Mouse (Mus musculus) lung, embryonic 15.5 days (tissue): Measurements from ENCODE around the gene Scgb2b11. TPM values are rescaled to one million over a fixed set of nuclear protein-coding genes. Genes with fewer than 3 reads are reported as not detected.
"Not testable (repeated sequence)": the region's sequence is repeated elsewhere in the genome, so short reads cannot be mapped to it uniquely, and the experiment has no call there.

Experiments used
- ATAC-seq: fragments of 200-750 bp; cut with Nextera tagmentation; 2 replicates; pipeline ENCODE4 v1.8.0; 2017; ENCODE audit warnings: moderate number of reproducible peaks, borderline replicate concordance; ENCODE audit not compliant: low FRiP score, low TSS enrichment; ENCODE audit errors: extremely low read depth
- H3K27ac ChIP-seq: fragments of 300-500 bp; sonication (generic); 2 replicates; pipeline ENCODE4 v1.5.1; 2015; ENCODE audit warnings: moderate library complexity, mild to moderate bottlenecking, inconsistent platforms
- H3K27me3 ChIP-seq: fragments of 300-500 bp; sonication (generic); 2 replicates; pipeline ENCODE4 v1.6.1; 2015; ENCODE audit warnings: inconsistent platforms
- H3K36me3 ChIP-seq: fragments of 300-500 bp; sonication (generic); 2 replicates; pipeline ENCODE4 v1.6.1; 2015; ENCODE audit warnings: inconsistent platforms
- H3K4me1 ChIP-seq: fragments of 300-500 bp; sonication (generic); 2 replicates; pipeline ENCODE4 v1.6.1; 2015; ENCODE audit warnings: inconsistent platforms
- H3K4me2 ChIP-seq: fragments of 300-500 bp; sonication (generic); 2 replicates; pipeline ENCODE4 v1.6.1; 2015; ENCODE audit warnings: inconsistent platforms, mild to moderate bottlenecking, moderate library complexity
- H3K4me3 ChIP-seq: fragments of 300-500 bp; sonication (generic); 2 replicates; pipeline ENCODE4 v1.5.1; 2015; ENCODE audit warnings: mild to moderate bottlenecking, inconsistent platforms
- H3K9ac ChIP-seq: fragments of 300-500 bp; sonication (generic); 2 replicates; pipeline ENCODE4 v1.6.1; 2015; ENCODE audit warnings: inconsistent platforms
- H3K9me3 ChIP-seq: fragments of 300-500 bp; sonication (generic); 2 replicates; pipeline ENCODE4 v1.6.1; 2016; ENCODE audit warnings: inconsistent platforms
- WGBS: fragments of 180-500 bp; shearing (Covaris S2); methylation state at CpG from one replicate; pipeline ENCODE4 v1.1.7; 2015; 5-methylcytosine and 5-hydroxymethylcytosine counted together
- polyA plus RNA-seq: library from polyadenylated mRNA; unstranded; fragments of >200 nt; fragmentation: Nextera tagmentation; extraction: Ambion mirVana; gene quantifications from 2 replicates; pipeline ENCODE4 v1.2.1, GENCODE M21; 2015

The Scgb2b11 gene
- polyA plus RNA-seq, result not detected in 2 replicates

DNA sequence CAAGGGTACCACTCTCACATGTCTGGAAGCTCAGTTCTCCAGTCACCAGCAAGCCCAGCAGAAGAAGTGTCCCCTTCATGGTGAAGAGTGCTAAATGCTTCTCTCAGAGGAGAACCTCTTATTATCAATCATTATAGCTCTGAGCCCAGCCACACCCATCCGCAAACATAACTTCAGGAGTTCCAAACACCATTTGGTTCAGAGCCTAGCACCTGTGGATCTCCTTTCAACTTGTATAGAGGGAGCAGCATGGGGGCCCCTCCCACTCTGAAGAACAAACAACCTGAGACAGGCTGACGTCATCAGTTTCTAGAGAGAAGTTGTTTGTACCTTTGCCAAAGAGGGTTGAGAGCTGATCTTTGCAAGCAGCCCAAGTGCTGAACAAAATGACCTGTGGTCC, at the start of gene Scgb2b11:
Scgb2b11 (minus strand) TSS at position 101 of the 400 bp plus-strand sequence.
- not testable (repeated sequence) for H3K4me3 ChIP-seq, H3K9ac ChIP-seq, H3K27me3 ChIP-seq, ATAC-seq, H3K27ac ChIP-seq, H3K4me1 ChIP-seq, H3K9me3 ChIP-seq, H3K36me3 ChIP-seq, H3K4me2 ChIP-seq
- WGBS, result 87% methylated on average over 2 of the region's 2 CpGs

DNA sequence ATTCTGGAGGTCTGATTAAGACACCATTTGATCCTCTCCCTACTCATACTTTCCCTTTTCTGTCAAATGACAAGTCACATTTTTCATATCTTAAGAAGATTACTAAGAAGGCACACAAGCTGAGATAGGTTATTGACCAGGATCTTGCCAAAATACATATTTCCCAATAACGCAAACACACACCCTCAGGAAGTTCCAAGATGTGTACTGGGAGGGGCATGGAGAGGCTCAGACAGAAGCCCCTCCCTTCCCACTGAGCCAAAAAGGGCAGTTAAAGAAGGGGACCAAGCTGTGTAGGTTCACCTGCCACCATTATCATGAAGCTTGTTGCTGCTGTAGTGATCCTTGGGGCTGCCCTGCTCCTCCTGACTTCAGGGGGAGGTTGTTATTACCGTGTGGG, 11.6 kb upstream of the Scgb2b11 start, which contains the start of gene Scgb1b11:
Scgb1b11 (plus strand) TSS at position 301 of the 400 bp plus-strand sequence.
- WGBS, result no CpG with 5 or more reads among the region's 2 CpGs
- H3K4me3 ChIP-seq, ATAC-seq, H3K4me1 ChIP-seq, H3K36me3 ChIP-seq, H3K9ac ChIP-seq, H3K27ac ChIP-seq, H3K27me3 ChIP-seq, H3K4me2 ChIP-seq, H3K9me3 ChIP-seq: not testable (repeated sequence)

Other genes with a start within 250 kb of the Scgb2b11 start
- gene Scgb1b10, start 110.3 kb downstream of the Scgb2b11 start, polyA plus RNA-seq, result not detected in 2 replicates
- gene Scgb1b11, start 11.7 kb upstream of the Scgb2b11 start, polyA plus RNA-seq, result not detected in 2 replicates
- not detected in 2 replicates for gene Scgb2b12, start 116.1 kb upstream of the Scgb2b11 start, polyA plus RNA-seq
- not detected in 2 replicates for gene Scgb1b12, start 123.0 kb upstream of the Scgb2b11 start, polyA plus RNA-seq
- gene Scgb1b29, start 230.4 kb upstream of the Scgb2b11 start, polyA plus RNA-seq, result not detected in 2 replicates